Mouse (Mus musculus) myocyte (in vitro differentiated cells): ENCODE data around the gene Apoa5. TPM values are rescaled to one million over a fixed set of nuclear protein-coding genes. Genes with fewer than 3 reads are reported as not detected.

ENCODE experiments used
- H3K27me3 ChIP-seq: one replicate; pipeline ENCODE4 v1.6.1; 2011; ENCODE audit not compliant: control insufficient read depth, insufficient read depth, insufficient read length
- H3K36me3 ChIP-seq: one replicate; pipeline ENCODE4 v1.6.1; 2011; ENCODE audit not compliant: control insufficient read depth, insufficient read depth
- H3K4me2 ChIP-seq: one replicate; pipeline ENCODE4 v1.6.1; 2011; ENCODE audit warnings: low read depth, control low read depth
- H3K4me3 ChIP-seq: one replicate; pipeline ENCODE4 v1.5.1; 2011; ENCODE audit warnings: mild to moderate bottlenecking, control low read depth, moderate library complexity
- H3K79me2 ChIP-seq: one replicate; pipeline ENCODE4 v1.6.1; 2011; ENCODE audit not compliant: control insufficient read depth, insufficient read depth
- H3ac ChIP-seq: one replicate; pipeline ENCODE4 v1.6.1; 2011; ENCODE audit not compliant: control insufficient read depth, insufficient read length
- CEBPB ChIP-seq: IDR thresholded peaks from 2 replicates; pipeline ENCODE4 v1.6.1; 2011; ENCODE audit warnings: mild to moderate bottlenecking, moderate library complexity; ENCODE audit not compliant: poor library complexity, insufficient read depth, severe bottlenecking
- E2F4 ChIP-seq: IDR thresholded peaks from one replicate; pipeline ENCODE4 v1.6.1; 2011; ENCODE audit warnings: mild to moderate bottlenecking, control low read depth, moderate library complexity; ENCODE audit not compliant: insufficient read depth
- MAX ChIP-seq: IDR thresholded peaks from one replicate; pipeline ENCODE4 v1.6.1; 2011; ENCODE audit warnings: low read depth, mild to moderate bottlenecking, control low read depth
- MYOD1 ChIP-seq, 3 experiments: IDR thresholded peaks; one replicate each; pipeline ENCODE4 v1.6.1; 2011; ENCODE audit warnings: control low read depth in 2 of 3, low read depth in 2 of 3, mild to moderate bottlenecking in 2 of 3, moderate library complexity in 1 of 3; ENCODE audit not compliant: insufficient read length in 2 of 3, control insufficient read depth in 1 of 3
- MYOG ChIP-seq, 3 experiments: IDR thresholded peaks; one replicate each; pipeline ENCODE4 v1.6.1; 2011; ENCODE audit warnings: control low read depth in 2 of 3, low read depth in 2 of 3, mild to moderate bottlenecking in 2 of 3; ENCODE audit not compliant: insufficient read length in 2 of 3, control insufficient read depth in 1 of 3, insufficient read depth in 1 of 3
- POLR2A ChIP-seq: IDR thresholded peaks from one replicate; pipeline ENCODE4 v1.6.1; 2011; ENCODE audit warnings: low read depth, mild to moderate bottlenecking, control low read depth, moderate library complexity; ENCODE audit not compliant: insufficient read length
- POLR2AphosphoS2 ChIP-seq: IDR thresholded peaks from one replicate; pipeline ENCODE4 v1.6.1; 2011; ENCODE audit warnings: low read depth, control low read depth; ENCODE audit not compliant: insufficient read length
- REST ChIP-seq: IDR thresholded peaks from one replicate; pipeline ENCODE4 v1.6.1; 2011; ENCODE audit warnings: mild to moderate bottlenecking, control low read depth, moderate library complexity; ENCODE audit not compliant: insufficient read depth, insufficient read length
- SRF ChIP-seq: IDR thresholded peaks from one replicate; pipeline ENCODE4 v1.6.1; 2011; ENCODE audit warnings: low read depth; ENCODE audit not compliant: control insufficient read depth, insufficient read length
- TCF12 ChIP-seq: IDR thresholded peaks from one replicate; pipeline ENCODE4 v1.6.1; 2011; ENCODE audit warnings: mild to moderate bottlenecking, control low read depth; ENCODE audit not compliant: poor library complexity, insufficient read depth, severe bottlenecking
- TCF3 ChIP-seq: IDR thresholded peaks from one replicate; pipeline ENCODE4 v1.6.1; 2011; ENCODE audit warnings: low read depth, control low read depth; ENCODE audit not compliant: insufficient read length
- USF1 ChIP-seq: IDR thresholded peaks from one replicate; pipeline ENCODE4 v1.6.1; 2011; ENCODE audit warnings: low read depth, mild to moderate bottlenecking, control low read depth, moderate library complexity
- polyA plus RNA-seq: library from polyadenylated mRNA; unstranded; fragments of >200 nt; fragmentation: generic; extraction: Trizol; gene quantifications from one replicate; pipeline ENCODE4 v1.2.1, GENCODE M21; 2012; ENCODE audit warnings: missing spikeins

The Apoa5 gene
- polyA plus RNA-seq, 1 experiment = not detected

- Histone ChIP-seq H3K4me3 (no peak overlapping the region), H3K36me3 (no peaks in the 10 kb centered on the region), H3K4me2 (no peak overlapping the region), H3ac (no peak overlapping the region), H3K79me2 (no peaks in the 10 kb centered on the region), H3K27me3 (peaks cover 33% of the 10 kb centered on the region)
- TF ChIP-seq USF1 (no peak), MYOD1 (IDR thresholded peaks at IDR 0.05; ENCODE audit: control insufficient read depth in 1 of 3, insufficient read length in 2 of 3, low read depth in 2 of 3) (no peak), MYOG (IDR thresholded peaks at IDR 0.05; ENCODE audit: control insufficient read depth in 1 of 3, insufficient read depth in 1 of 3, insufficient read length in 2 of 3, low read depth in 2 of 3) (no peak), REST (no peak), TCF3 (no peak), POLR2AphosphoS2 (no peak), CEBPB (no peak), POLR2A (no peak), TCF12 (no peak), E2F4 (no peak), SRF (no peak), MAX (no peak)
These were observed 46.5 kb downstream of the Apoa5 start for GRCm38 (mm10) chr9:46314921-46315320.

GRCm38 (mm10) chr9:46315807-46316365 lies 47.5 kb downstream of the Apoa5 start:
- Histone ChIP-seq H3K79me2 (no peaks in the 10 kb centered on the region), H3K4me3 (no peak overlapping the region), H3ac (no peak overlapping the region), H3K4me2 (no peak overlapping the region), H3K36me3 (no peaks in the 10 kb centered on the region), H3K27me3 (peaks cover 33% of the 10 kb centered on the region)
- TF ChIP-seq USF1 (no peak), CEBPB (no peak), MYOG (IDR thresholded peaks at IDR 0.05; ENCODE audit: control insufficient read depth in 1 of 3, insufficient read depth in 1 of 3, insufficient read length in 2 of 3, low read depth in 2 of 3) (no peak), SRF (no peak), MYOD1 (IDR thresholded peaks at IDR 0.05; ENCODE audit: control insufficient read depth in 1 of 3, insufficient read length in 2 of 3, low read depth in 2 of 3) (no peak), TCF12 (no peak)

GRCm38 (mm10) chr9:46316388-46316787 lies 48.0 kb downstream of the Apoa5 start:
- TF ChIP-seq SRF (no peak), CEBPB (no peak), USF1 (no peak), E2F4 (no peak), POLR2AphosphoS2 (no peak), MAX (no peak), POLR2A (no peak), REST (no peak), MYOD1 (IDR thresholded peaks at IDR 0.05; ENCODE audit: control insufficient read depth in 1 of 3, insufficient read length in 2 of 3, low read depth in 2 of 3) (no peak), TCF12 (no peak), TCF3 (no peak), MYOG (IDR thresholded peaks at IDR 0.05; ENCODE audit: control insufficient read depth in 1 of 3, insufficient read depth in 1 of 3, insufficient read length in 2 of 3, low read depth in 2 of 3) (no peak)

GRCm38 (mm10) chr9:46316909-46317308 lies 48.5 kb downstream of the Apoa5 start:
- TF ChIP-seq REST = no peak
- no peak for TF ChIP-seq SRF
- no peak for TF ChIP-seq MAX
- no peak for TF ChIP-seq MYOG (IDR thresholded peaks at IDR 0.05; ENCODE audit: control insufficient read depth in 1 of 3, insufficient read depth in 1 of 3, insufficient read length in 2 of 3, low read depth in 2 of 3)
- TF ChIP-seq E2F4 = no peak
- no peak for TF ChIP-seq POLR2A
- no peak for TF ChIP-seq USF1
- no peak for TF ChIP-seq MYOD1 (IDR thresholded peaks at IDR 0.05; ENCODE audit: control insufficient read depth in 1 of 3, insufficient read length in 2 of 3, low read depth in 2 of 3)
- no peak for TF ChIP-seq CEBPB
- TF ChIP-seq TCF12 = no peak
- TF ChIP-seq TCF3 = no peak
- no peak for TF ChIP-seq POLR2AphosphoS2
- no peaks in the 10 kb centered on the region for H3K79me2 ChIP-seq
- H3K4me3 ChIP-seq = no peak overlapping the region
- no peaks in the 10 kb centered on the region for H3K36me3 ChIP-seq
- no peak overlapping the region for H3K4me2 ChIP-seq
- H3ac ChIP-seq = no peak overlapping the region
- peaks cover 34% of the 10 kb centered on the region for H3K27me3 ChIP-seq

More at GRCm38 (mm10) chr9:46316388-46316787, 48.0 kb downstream of the Apoa5 start:
- H3K4me2 ChIP-seq = no peak overlapping the region
- no peak overlapping the region for H3ac ChIP-seq
- H3K79me2 ChIP-seq = no peaks in the 10 kb centered on the region
- peaks cover 30% of the 10 kb centered on the region for H3K27me3 ChIP-seq
- no peaks in the 10 kb centered on the region for H3K36me3 ChIP-seq
- H3K4me3 ChIP-seq = no peak overlapping the region
